Mouse (Mus musculus): ENCODE data around the gene Rbm15.

The Rbm15 gene

GRCm38 (mm10) chr3:107333381-107334201 is at the start of gene Rbm15:
Rbm15 (minus strand) TSS chr3:107333673.
- DNase-seq (ENCODE audit: low spot score in 2 of 2): peak; percentile 96

- peak in 1 of 2 experiments; percentile 61 for DNase-seq (ENCODE audit: low spot score in 2 of 2)
Observed at GRCm38 (mm10) chr3:107379422-107379821, 45.9 kb upstream of the Rbm15 start.

GRCm38 (mm10) chr3:107378626-107379025 is 45.2 kb upstream of the Rbm15 start:
- DNase-seq (ENCODE audit: low spot score in 2 of 2): no peak

GRCm38 (mm10) chr3:107374948-107375664 is 41.6 kb upstream of the Rbm15 start:
- DNase-seq (ENCODE audit: low spot score in 2 of 2): no peak

- DNase-seq (ENCODE audit: low spot score in 2 of 2): no peak
Observed at GRCm38 (mm10) chr3:107369156-107369555, 35.7 kb upstream of the Rbm15 start.

- no peak for DNase-seq (ENCODE audit: low spot score in 2 of 2)
Observed at GRCm38 (mm10) chr3:107367938-107368599, 34.6 kb upstream of the Rbm15 start.

- no peak for DNase-seq (ENCODE audit: low spot score in 2 of 2)
Observed at GRCm38 (mm10) chr3:107365341-107365740, 31.9 kb upstream of the Rbm15 start.

- DNase-seq (ENCODE audit: low spot score in 2 of 2): no peak
Observed at GRCm38 (mm10) chr3:107363391-107363790, 29.9 kb upstream of the Rbm15 start.

- DNase-seq (ENCODE audit: low spot score in 2 of 2): no peak
Observed at GRCm38 (mm10) chr3:107360341-107360740, 26.9 kb upstream of the Rbm15 start.

- no peak for DNase-seq (ENCODE audit: low spot score in 2 of 2)
Observed at GRCm38 (mm10) chr3:107357700-107358234, 24.3 kb upstream of the Rbm15 start.

- DNase-seq (ENCODE audit: low spot score in 2 of 2): peak; percentile 67 to 83
Observed at GRCm38 (mm10) chr3:107356964-107357441, 23.5 kb upstream of the Rbm15 start.

- DNase-seq (ENCODE audit: low spot score in 2 of 2): no peak
Observed at GRCm38 (mm10) chr3:107355618-107356260, 22.3 kb upstream of the Rbm15 start.

- no peak for DNase-seq (ENCODE audit: low spot score in 2 of 2)
Observed at GRCm38 (mm10) chr3:107351706-107352105, 18.2 kb upstream of the Rbm15 start.

GRCm38 (mm10) chr3:107349006-107349405 is 15.5 kb upstream of the Rbm15 start:
- no peak for DNase-seq (ENCODE audit: low spot score in 2 of 2)

- DNase-seq (ENCODE audit: low spot score in 2 of 2): no peak
Observed at GRCm38 (mm10) chr3:107345033-107345725, 11.7 kb upstream of the Rbm15 start.

GRCm38 (mm10) chr3:107343971-107344370 is 10.5 kb upstream of the Rbm15 start:
- DNase-seq (ENCODE audit: low spot score in 2 of 2): no peak

- no peak for DNase-seq (ENCODE audit: low spot score in 2 of 2)
Observed at GRCm38 (mm10) chr3:107334202-107334934, 895 bp upstream of the Rbm15 start.

- DNase-seq (ENCODE audit: low spot score in 2 of 2): peak; percentile 97 to 99
Observed at GRCm38 (mm10) chr3:107332960-107333380, 503 bp downstream of the Rbm15 start.

- DNase-seq (ENCODE audit: low spot score in 2 of 2): peak; percentile 57 to 66
Observed at GRCm38 (mm10) chr3:107332127-107332959, 1.1 kb downstream of the Rbm15 start.

Measured in frontal cortex, postnatal 10 days (tissue).